Mouse (Mus musculus) neural tube, embryonic 15.5 days (tissue): Measurements from ENCODE around the gene Kcnj12. TPM values are rescaled to one million over a fixed set of nuclear protein-coding genes. Genes with fewer than 3 reads are reported as not detected.

ENCODE experiments used
- ATAC-seq: fragments of 200-750 bp; cut with Nextera tagmentation; 2 replicates; pipeline ENCODE4 v1.8.0; 2017; ENCODE audit warnings: mild to moderate bottlenecking, moderate TSS enrichment, moderate library complexity; ENCODE audit not compliant: low FRiP score
- H3K27ac ChIP-seq: fragments of 300-500 bp; sonication (generic); replicated peaks from 2 replicates; pipeline ENCODE4 v1.5.1; 2015; ENCODE audit warnings: mild to moderate bottlenecking, inconsistent platforms
- H3K27me3 ChIP-seq: fragments of 300-500 bp; sonication (generic); replicated peaks from 2 replicates; pipeline ENCODE4 v1.6.1; 2015; ENCODE audit warnings: inconsistent platforms
- H3K36me3 ChIP-seq: fragments of 300-500 bp; sonication (generic); 2 replicates; pipeline ENCODE4 v1.6.1; 2015; ENCODE audit warnings: inconsistent platforms
- H3K4me1 ChIP-seq: fragments of 300-500 bp; sonication (generic); 2 replicates; pipeline ENCODE4 v1.6.1; 2015; ENCODE audit warnings: inconsistent platforms
- H3K4me2 ChIP-seq: fragments of 300-500 bp; sonication (generic); 2 replicates; pipeline ENCODE4 v1.6.1; 2015; ENCODE audit warnings: inconsistent platforms, mild to moderate bottlenecking, moderate library complexity
- H3K4me3 ChIP-seq: fragments of 300-500 bp; sonication (generic); replicated peaks from 2 replicates; pipeline ENCODE4 v1.5.1; 2015; ENCODE audit warnings: mild to moderate bottlenecking, inconsistent platforms
- H3K9ac ChIP-seq: fragments of 300-500 bp; sonication (generic); replicated peaks from 2 replicates; pipeline ENCODE4 v1.6.1; 2015; ENCODE audit warnings: mild to moderate bottlenecking, inconsistent platforms
- H3K9me3 ChIP-seq: fragments of 300-500 bp; sonication (generic); replicated peaks from 2 replicates; pipeline ENCODE4 v1.6.1; 2016; ENCODE audit warnings: inconsistent platforms
- WGBS: fragments of 180-500 bp; shearing (Covaris S2); methylation state at CpG from one replicate; pipeline ENCODE4 v1.1.7; 2015; ENCODE audit warnings: mixed read lengths; 5-methylcytosine and 5-hydroxymethylcytosine counted together
- polyA plus RNA-seq: library from polyadenylated mRNA; unstranded; fragments of >200 nt; fragmentation: Nextera tagmentation; extraction: Ambion mirVana; gene quantifications from 2 replicates; pipeline ENCODE4 v1.2.1, GENCODE M21; 2015

The Kcnj12 gene
- 3.2 and 3.8 TPM in 2 replicates for polyA plus RNA-seq

GRCm38 (mm10) chr11:61022550-61023391, at the start of gene Kcnj12:
Gene Kcnj12 (plus strand): TSS chr11:61022564.
- Histone ChIP-seq H3K4me2 (peak within 1 kb of the TSS; percentile 85), H3K4me1 (peaks cover 49% of the 10 kb centered on the region), H3K36me3 (no peaks in the 10 kb centered on the region), H3K4me3 (peak within 1 kb of the TSS; percentile 71), H3K27ac (peak within 1 kb of the TSS; percentile 58), H3K9ac (peak within 1 kb of the TSS; percentile 61), H3K27me3 (peaks cover 52% of the 10 kb centered on the region), H3K9me3 (no peaks in the 10 kb centered on the region)
- ATAC-seq: peak; percentile 53
- under 1% methylated on average over 70 of the region's 81 CpGs for WGBS

GRCm38 (mm10) chr11:60975097-60975496, 47.3 kb upstream of the Kcnj12 start:
- no peak overlapping the region for H3K4me2 ChIP-seq
- no peak overlapping the region for H3K4me3 ChIP-seq
- no peaks in the 10 kb centered on the region for H3K4me1 ChIP-seq
- H3K9ac ChIP-seq: no peak overlapping the region
- H3K36me3 ChIP-seq: no peaks in the 10 kb centered on the region
- no peaks in the 10 kb centered on the region for H3K27me3 ChIP-seq
- H3K27ac ChIP-seq: no peak overlapping the region
- WGBS: 80% methylated on average over 11 of the region's 11 CpGs
- H3K9me3 ChIP-seq: no peaks in the 10 kb centered on the region
- ATAC-seq: no peak

GRCm38 (mm10) chr11:60976234-60976633, 46.1 kb upstream of the Kcnj12 start:
- H3K4me2 ChIP-seq: no peak overlapping the region
- H3K27me3 ChIP-seq: no peaks in the 10 kb centered on the region
- no peaks in the 10 kb centered on the region for H3K36me3 ChIP-seq
- no peaks in the 10 kb centered on the region for H3K9me3 ChIP-seq
- ATAC-seq: no peak
- H3K4me3 ChIP-seq: no peak overlapping the region
- 84% methylated on average over 2 of the region's 2 CpGs for WGBS
- no peaks in the 10 kb centered on the region for H3K4me1 ChIP-seq
- no peak overlapping the region for H3K9ac ChIP-seq
- H3K27ac ChIP-seq: no peak overlapping the region

GRCm38 (mm10) chr11:60976742-60977141, 45.6 kb upstream of the Kcnj12 start:
- Histone ChIP-seq H3K9me3 (no peaks in the 10 kb centered on the region), H3K4me3 (no peak overlapping the region), H3K27me3 (no peaks in the 10 kb centered on the region), H3K4me2 (no peak overlapping the region), H3K9ac (no peak overlapping the region), H3K4me1 (no peaks in the 10 kb centered on the region), H3K36me3 (no peaks in the 10 kb centered on the region), H3K27ac (no peak overlapping the region)
- no peak for ATAC-seq
- WGBS: 16% methylated on average over 8 of the region's 8 CpGs

GRCm38 (mm10) chr11:60977153-60977552, 45.2 kb upstream of the Kcnj12 start:
- no peak for ATAC-seq

GRCm38 (mm10) chr11:60978658-60979057, 43.7 kb upstream of the Kcnj12 start:
- Histone ChIP-seq H3K9me3 (no peaks in the 10 kb centered on the region), H3K27ac (no peak overlapping the region), H3K4me1 (no peaks in the 10 kb centered on the region), H3K4me2 (no peak overlapping the region), H3K9ac (no peak overlapping the region), H3K27me3 (no peaks in the 10 kb centered on the region), H3K36me3 (no peaks in the 10 kb centered on the region), H3K4me3 (no peak overlapping the region)
- 93% methylated on average over 2 of the region's 2 CpGs for WGBS
- no peak for ATAC-seq

More at GRCm38 (mm10) chr11:60977153-60977552, 45.2 kb upstream of the Kcnj12 start:
- Histone ChIP-seq H3K36me3 (no peaks in the 10 kb centered on the region), H3K27me3 (no peaks in the 10 kb centered on the region), H3K9me3 (no peaks in the 10 kb centered on the region), H3K4me2 (no peak overlapping the region), H3K9ac (no peak overlapping the region), H3K4me1 (no peaks in the 10 kb centered on the region), H3K27ac (no peak overlapping the region), H3K4me3 (no peak overlapping the region)
- 57% methylated on average over 3 of the region's 3 CpGs for WGBS

- no peak for ATAC-seq
- H3K4me2 ChIP-seq: no peak overlapping the region
- no peak overlapping the region for H3K4me3 ChIP-seq
- no peaks in the 10 kb centered on the region for H3K27me3 ChIP-seq
- H3K27ac ChIP-seq: no peak overlapping the region
- H3K9me3 ChIP-seq: no peaks in the 10 kb centered on the region
- no peaks in the 10 kb centered on the region for H3K36me3 ChIP-seq
- 93% methylated on average over 5 of the region's 5 CpGs for WGBS
- H3K4me1 ChIP-seq: no peaks in the 10 kb centered on the region
- H3K9ac ChIP-seq: no peak overlapping the region
These were observed 42.6 kb upstream of the Kcnj12 start for GRCm38 (mm10) chr11:60979788-60980187.

GRCm38 (mm10) chr11:60981693-60982486, 40.5 kb upstream of the Kcnj12 start:
- no peak overlapping the region for H3K4me2 ChIP-seq
- ATAC-seq: no peak
- H3K4me1 ChIP-seq: no peaks in the 10 kb centered on the region
- no peaks in the 10 kb centered on the region for H3K36me3 ChIP-seq
- H3K9me3 ChIP-seq: no peaks in the 10 kb centered on the region
- WGBS: 73% methylated on average over 14 of the region's 14 CpGs
- no peak overlapping the region for H3K9ac ChIP-seq
- no peak overlapping the region for H3K4me3 ChIP-seq
- no peaks in the 10 kb centered on the region for H3K27me3 ChIP-seq
- H3K27ac ChIP-seq: no peak overlapping the region

- no peak for ATAC-seq
- no peaks in the 10 kb centered on the region for H3K4me1 ChIP-seq
- H3K36me3 ChIP-seq: no peaks in the 10 kb centered on the region
- H3K27me3 ChIP-seq: no peaks in the 10 kb centered on the region
- H3K27ac ChIP-seq: 0 out of 2 replicates have a peak overlapping the region, but pooled peaks have one; percentile 15
- H3K9ac ChIP-seq: no peak overlapping the region
- H3K4me2 ChIP-seq: no peak overlapping the region
- no peak overlapping the region for H3K4me3 ChIP-seq
- whole genome bisulfite sequencing: 69% methylated on average over 13 of the region's 13 CpGs
- H3K9me3 ChIP-seq: no peaks in the 10 kb centered on the region
These were observed 37.3 kb upstream of the Kcnj12 start for GRCm38 (mm10) chr11:60984912-60985558.

- no peak for ATAC-seq
- Histone ChIP-seq H3K9me3 (no peaks in the 10 kb centered on the region), H3K4me2 (no peak overlapping the region), H3K27ac (no peak overlapping the region), H3K4me1 (no peaks in the 10 kb centered on the region), H3K4me3 (no peak overlapping the region), H3K27me3 (no peaks in the 10 kb centered on the region), H3K36me3 (no peaks in the 10 kb centered on the region), H3K9ac (no peak overlapping the region)
- WGBS: 83% methylated on average over 3 of the region's 3 CpGs
These were observed 31.9 kb upstream of the Kcnj12 start for GRCm38 (mm10) chr11:60990428-60990827.

GRCm38 (mm10) chr11:61002736-61003135, 19.6 kb upstream of the Kcnj12 start:
- WGBS: 67% methylated on average over 8 of the region's 8 CpGs
- no peaks in the 10 kb centered on the region for H3K9me3 ChIP-seq
- H3K36me3 ChIP-seq: no peaks in the 10 kb centered on the region

More at GRCm38 (mm10) chr11:61002736-61003135, 19.6 kb upstream of the Kcnj12 start:
- no peaks in the 10 kb centered on the region for H3K27me3 ChIP-seq
- peaks cover 8% of the 10 kb centered on the region for H3K4me1 ChIP-seq
- no peak overlapping the region for H3K9ac ChIP-seq
- no peak overlapping the region for H3K4me2 ChIP-seq
- no peak overlapping the region for H3K4me3 ChIP-seq
- H3K27ac ChIP-seq: no peak overlapping the region
- ATAC-seq: no peak
